Mouse (Mus musculus): ENCODE results near the gene Grk1.

- TF ChIP-seq TAL1 (IDR thresholded peaks at IDR 0.05; ENCODE audit: low read length) = no peak
- TF ChIP-seq GATA1 (IDR thresholded peaks at IDR 0.05; ENCODE audit: low read length) = no peak
Measured at GRCm38 (mm10) chr8:13382999-13383398, 21.9 kb upstream of the Grk1 start.

Measured in erythroblast, embryonic 14.5 days (primary cell).